Comparison of ENCODE assay signal across 9 mouse cellular contexts in the genomic region with DNA sequence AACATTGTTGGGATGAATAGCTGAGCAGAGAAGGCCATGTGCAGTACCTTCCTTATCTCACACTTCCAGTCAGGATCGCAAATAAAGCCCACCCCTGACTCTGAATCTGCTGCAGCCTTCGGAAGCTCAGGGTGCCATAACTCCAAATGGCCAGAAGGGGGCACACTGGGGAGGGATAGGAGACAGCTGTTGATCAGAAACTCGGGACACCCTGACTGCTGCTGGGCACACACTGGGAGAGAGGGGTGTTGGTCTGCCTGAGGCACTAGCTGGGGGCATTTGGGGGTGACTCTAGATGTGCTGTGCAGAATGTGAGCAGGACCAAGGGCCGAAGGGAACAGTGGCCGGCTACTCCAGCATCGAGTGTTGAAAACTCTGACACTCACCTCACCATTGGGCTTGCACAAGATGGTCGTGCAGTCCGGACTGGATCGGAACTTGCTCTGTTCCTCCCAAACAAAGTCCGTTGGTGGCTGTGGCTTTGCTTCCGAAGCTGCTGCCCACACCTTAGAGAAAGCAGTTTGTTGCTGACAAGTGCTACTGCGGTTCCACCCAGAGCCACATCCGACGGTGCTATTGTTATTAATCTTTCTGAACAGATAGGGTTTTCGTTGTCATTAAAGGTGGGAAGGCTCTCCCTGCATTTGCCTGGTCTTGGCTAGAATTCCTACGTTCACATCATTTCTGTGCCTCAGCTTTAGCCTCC.
A peak's percentile ranks its signal among the peaks of the same experiment; 100 is the strongest.
DNase-seq lines count a peak whose midpoint lies in the region; ATAC-seq lines count a peak whose summit lies in the region.
"Had no signal": no experiment of that assay in that cellular context is flagged by ENCODE, and none has a peak within 500 bp of the region (broad histone marks: within the 10 kb centered on the region; RNA-seq: fewer than 3 reads in every experiment).

No protein-coding gene starts in this region.

- H3K27ac ChIP-seq in forebrain, embryonic 11.5 days (ENCODE audit: low read depth, low read length), result no peak overlapping the region
- H3K27ac ChIP-seq in forebrain, embryonic 16.5 days (ENCODE audit: low read length), result no peak overlapping the region
- H3K27ac ChIP-seq: neural tube, embryonic 12.5 days had no signal

- no peaks in the 10 kb centered on the region for H3K4me1 ChIP-seq in forebrain, embryonic 11.5 days (replicated peaks; ENCODE audit: control insufficient read depth, insufficient read depth, low read length)
- no peaks in the 10 kb centered on the region for H3K4me1 ChIP-seq in forebrain, embryonic 16.5 days (replicated peaks; ENCODE audit: control insufficient read depth, insufficient read depth, low read length)
- H3K4me1 ChIP-seq: neural tube, embryonic 12.5 days had no signal

- DNase-seq in forebrain, embryonic 11.5 days (ENCODE audit: low spot score), result peak; percentile 63
- DNase-seq in ovary, postnatal 36 days (ENCODE audit: low spot score), result peak; percentile 56
- no peak for DNase-seq in ovary, postnatal 10 days (ENCODE audit: low spot score)
- peak; percentile 71 to 76 for DNase-seq in cerebellum, postnatal 10 days
- DNase-seq in heart, postnatal 14 days, result peak; percentile 64 to 74
- DNase-seq in lung, postnatal 25 days (ENCODE audit: low spot score), result peak; percentile 52
- DNase-seq in spleen, postnatal 4 days (ENCODE audit: low spot score in 2 of 2), result peak; percentile 23 to 76

- intact Hi-C loops in heart, postnatal 14 days (cut with DNase I), result loop anchor here (1.0 to 5.0 kb wide), 2 partner anchors 376 to 405 kb away; no protein-coding TSS in a partner anchor

- no peaks in the 10 kb centered on the region for H3K36me3 ChIP-seq in forebrain, embryonic 11.5 days (ENCODE audit: control insufficient read depth, insufficient read depth, low read length)
- H3K36me3 ChIP-seq in forebrain, embryonic 16.5 days (ENCODE audit: control insufficient read depth, insufficient read depth), result no peaks in the 10 kb centered on the region
- H3K36me3 ChIP-seq: neural tube, embryonic 12.5 days had no signal

- no peak overlapping the region for H3K4me3 ChIP-seq in forebrain, embryonic 11.5 days (ENCODE audit: low read depth, low read length)
- H3K4me3 ChIP-seq in forebrain, embryonic 16.5 days (replicated peaks; ENCODE audit: low read length), result no peak overlapping the region
- H3K4me3 ChIP-seq: neural tube, embryonic 12.5 days had no signal

- WGBS in forebrain, embryonic 11.5 days, result 74% methylated on average over 16 of the region's 16 CpGs
- 73% methylated on average over 16 of the region's 16 CpGs for WGBS in forebrain, embryonic 16.5 days

- ATAC-seq in forebrain, embryonic 11.5 days (replicated peaks; ENCODE audit: low FRiP score), result no peak
- no peak for ATAC-seq in forebrain, embryonic 16.5 days

- H3K9me3 ChIP-seq in forebrain, embryonic 11.5 days (ENCODE audit: control insufficient read depth, low read length), result no peaks in the 10 kb centered on the region
- no peaks in the 10 kb centered on the region for H3K9me3 ChIP-seq in forebrain, embryonic 16.5 days (ENCODE audit: control insufficient read depth, low read length)
- H3K9me3 ChIP-seq: neural tube, embryonic 12.5 days had no signal

- H3K27me3 ChIP-seq in forebrain, embryonic 11.5 days (ENCODE audit: control insufficient read depth, insufficient read depth, low read length), result no peaks in the 10 kb centered on the region
- H3K27me3 ChIP-seq in forebrain, embryonic 16.5 days (replicated peaks; ENCODE audit: control insufficient read depth, insufficient read depth, low read length), result no peaks in the 10 kb centered on the region
- H3K27me3 ChIP-seq: neural tube, embryonic 12.5 days had no signal

- no peak overlapping the region for H3K9ac ChIP-seq in forebrain, embryonic 11.5 days (ENCODE audit: low read length)
- no peak overlapping the region for H3K9ac ChIP-seq in forebrain, embryonic 16.5 days (replicated peaks; ENCODE audit: low read depth, low read length)
- H3K9ac ChIP-seq: neural tube, embryonic 12.5 days had no signal

- no peak overlapping the region for H3K4me2 ChIP-seq in forebrain, embryonic 11.5 days (ENCODE audit: low read depth, low read length, severe bottlenecking)
- H3K4me2 ChIP-seq in forebrain, embryonic 16.5 days (ENCODE audit: low read length), result no peak overlapping the region
- H3K4me2 ChIP-seq: neural tube, embryonic 12.5 days had no signal
